Mouse (Mus musculus) left cerebral cortex, postnatal 10 days (tissue): ENCODE results near the gene Rnf19b. TPM values are rescaled to one million over a fixed set of nuclear protein-coding genes. Genes with fewer than 3 reads are reported as not detected.

Experiments used
- DNase-seq, 2 experiments: peaks; one replicate each; pipeline ENCODE4 v3.0.0; 2021 to 2022; ENCODE audit warnings: low spot score in 2 of 2, mixed read lengths in 1 of 2; ENCODE audit errors: extremely low spot score in 1 of 2
- intact Hi-C: fragments of 180-260 bp; cut with DNase I; formaldehyde crosslinking; loops from one replicate; pipeline ENCODE4 v1.15.1; 2025
- total RNA-seq, 2 experiments: library from RNA; stranded (reverse); gene quantifications; 2 replicates each; pipeline ENCODE4 v1.2.3; 2021

Rnf19b gene
- total RNA-seq, 2 experiments from 2014 or later = 71.6 to 85.4 TPM

- intact Hi-C loops = no loop called here
- DNase-seq = no peak
Measured at GRCm38 (mm10) chr4:129130755-129131303, 72.8 kb downstream of the Rnf19b start.

- intact Hi-C loops = loop anchor here (5.0 kb wide), 1 partner anchor 42 kb away; no protein-coding TSS in a partner anchor
Measured at GRCm38 (mm10) chr4:129134799-129135585, 76.9 kb downstream of the Rnf19b start.

More at GRCm38 (mm10) chr4:129134799-129135585, 76.9 kb downstream of the Rnf19b start:
- DNase-seq = peak in 1 of 2 experiments; percentile 81

Other genes with a start within 250 kb of the Rnf19b start
- 10 to 100 TPM; 30.2 to 31.2 TPM for gene Trim62, start 174.7 kb upstream of the Rnf19b start, total RNA-seq
- 10 to 100 TPM; 30.3 to 36.3 TPM for gene Azin2, start 95.8 kb upstream of the Rnf19b start, total RNA-seq
- 10 to 100 TPM; 30.5 to 30.7 TPM for gene Ak2, start 66.3 kb upstream of the Rnf19b start, total RNA-seq
- not detected for gene Tmem54, start 47.3 kb downstream of the Rnf19b start, total RNA-seq
- gene Hpca, start 63.8 kb downstream of the Rnf19b start, total RNA-seq = 100 to 1,000 TPM; 441 to 451 TPM
- gene Fndc5, start 78.7 kb downstream of the Rnf19b start, total RNA-seq = 10 to 100 TPM; 41.8 to 44.6 TPM
- 10 to 100 TPM; 40.1 to 45.7 TPM for gene S100pbp, start 131.5 kb downstream of the Rnf19b start, total RNA-seq
- gene Yars, start 131.5 kb downstream of the Rnf19b start, total RNA-seq = 100 to 1,000 TPM; 103 to 105 TPM
- gene C77080, start 203.1 kb downstream of the Rnf19b start, total RNA-seq = 10 to 100 TPM; 11.1 to 15.8 TPM
- 1 to 10 TPM; 1.7 TPM for gene Sync, start 229.3 kb downstream of the Rnf19b start, total RNA-seq